Mouse (Mus musculus): ENCODE measurements around the gene Cd96.

- TF ChIP-seq MYC (IDR thresholded peaks at IDR 0.05; ENCODE audit: low read depth, low read length), result no peak
- no peak for TF ChIP-seq JUND (IDR thresholded peaks at IDR 0.05; ENCODE audit: low read depth, low read length)
- TF ChIP-seq CTCF (IDR thresholded peaks at IDR 0.05 in 2 of 3, conservative IDR thresholded peaks at IDR 0.05 in 1 of 3; ENCODE audit: control insufficient read depth in 1 of 3, insufficient read depth in 1 of 3, low read depth in 2 of 3, low read length in 3 of 3, poor library complexity in 1 of 3, severe bottlenecking in 1 of 3), result no peak
- TF ChIP-seq KAT2A (conservative IDR thresholded peaks at IDR 0.05; ENCODE audit: low read depth, low read length), result no peak
These were observed 12.6 kb downstream of the Cd96 start for GRCm38 (mm10) chr16:46107431-46107830.

Measured in MEL (cell line).